Mouse (Mus musculus) heart, postnatal 4 days (tissue): ENCODE measurements around the gene Slc3a1. TPM values are rescaled to one million over a fixed set of nuclear protein-coding genes. Genes with fewer than 3 reads are reported as not detected.

Experiments
- DNase-seq: peaks from one replicate; pipeline ENCODE4 v3.0.0; 2021
- total RNA-seq, 2 experiments: library from RNA; stranded (reverse); gene quantifications; 2 replicates each; pipeline ENCODE4 v1.2.3; 2021

Slc3a1 gene
- total RNA-seq, 2 experiments from 2014 or later: 0.16 to 0.26 TPM

GRCm38 (mm10) chr17:85038311-85038710 is 10.1 kb downstream of the Slc3a1 start:
- no peak for DNase-seq

GRCm38 (mm10) chr17:85038761-85039160 is 10.6 kb downstream of the Slc3a1 start:
- DNase-seq: no peak

GRCm38 (mm10) chr17:85040913-85041312 is 12.7 kb downstream of the Slc3a1 start:
- no peak for DNase-seq

- no peak for DNase-seq
Measured at GRCm38 (mm10) chr17:85042419-85042818, 14.2 kb downstream of the Slc3a1 start.

GRCm38 (mm10) chr17:85043404-85043816 is 15.2 kb downstream of the Slc3a1 start:
- no peak for DNase-seq

- DNase-seq: no peak
Measured at GRCm38 (mm10) chr17:85044466-85044865, 16.3 kb downstream of the Slc3a1 start.

- no peak for DNase-seq
Measured at GRCm38 (mm10) chr17:85045160-85045559, 17.0 kb downstream of the Slc3a1 start.

GRCm38 (mm10) chr17:85048379-85048778 is 20.2 kb downstream of the Slc3a1 start:
- no peak for DNase-seq

GRCm38 (mm10) chr17:85058276-85058675 is 30.1 kb downstream of the Slc3a1 start:
- no peak for DNase-seq

- no peak for DNase-seq
Measured at GRCm38 (mm10) chr17:85059136-85059535, 31.0 kb downstream of the Slc3a1 start.

GRCm38 (mm10) chr17:85063560-85063959 is 35.4 kb downstream of the Slc3a1 start:
- DNase-seq: no peak

GRCm38 (mm10) chr17:85067331-85067730 is 39.2 kb downstream of the Slc3a1 start:
- no peak for DNase-seq

GRCm38 (mm10) chr17:85070658-85071057 is 42.5 kb downstream of the Slc3a1 start:
- no peak for DNase-seq

GRCm38 (mm10) chr17:85071088-85071775 is 43.1 kb downstream of the Slc3a1 start:
- no peak for DNase-seq

GRCm38 (mm10) chr17:85072383-85072782 is 44.2 kb downstream of the Slc3a1 start:
- no peak for DNase-seq

GRCm38 (mm10) chr17:85073214-85073613 is 45.0 kb downstream of the Slc3a1 start:
- no peak for DNase-seq

GRCm38 (mm10) chr17:85074083-85074482 is 45.9 kb downstream of the Slc3a1 start:
- no peak for DNase-seq

- no peak for DNase-seq
Measured at GRCm38 (mm10) chr17:85079276-85079675, 51.1 kb downstream of the Slc3a1 start.

- DNase-seq: no peak
Measured at GRCm38 (mm10) chr17:85080781-85081180, 52.6 kb downstream of the Slc3a1 start.

GRCm38 (mm10) chr17:85085335-85085734 is 57.2 kb downstream of the Slc3a1 start:
- DNase-seq: no peak

- no peak for DNase-seq
Measured at GRCm38 (mm10) chr17:85086501-85086900, 58.3 kb downstream of the Slc3a1 start.

GRCm38 (mm10) chr17:85087591-85087990 is 59.4 kb downstream of the Slc3a1 start:
- peak; percentile 45 for DNase-seq

GRCm38 (mm10) chr17:85088401-85088800 is 60.2 kb downstream of the Slc3a1 start:
- DNase-seq: no peak

GRCm38 (mm10) chr17:85089011-85089410 is 60.8 kb downstream of the Slc3a1 start:
- DNase-seq: peak; percentile 17

- no peak for DNase-seq
Measured at GRCm38 (mm10) chr17:85089621-85090020, 61.4 kb downstream of the Slc3a1 start.
